Mouse (Mus musculus) right cerebral cortex, adult 18-20 months (tissue): Measurements from ENCODE around the gene Gpc4.
A peak's percentile ranks its signal among the peaks of the same experiment; 100 is the strongest.

Source experiments
- DNase-seq: peaks from one replicate; pipeline ENCODE4 v3.0.0; 2022; ENCODE audit warnings: mixed read lengths

Gpc4 gene

GRCm38 (mm10) chrX:52144491-52144890, 20.6 kb downstream of the Gpc4 start:
- DNase-seq: no peak

- DNase-seq: no peak
Measured at GRCm38 (mm10) chrX:52140316-52140715, 24.7 kb downstream of the Gpc4 start.

GRCm38 (mm10) chrX:52138461-52139075, 26.5 kb downstream of the Gpc4 start:
- DNase-seq: no peak

- no peak for DNase-seq
Measured at GRCm38 (mm10) chrX:52138033-52138432, 27.0 kb downstream of the Gpc4 start.

- DNase-seq: no peak
Measured at GRCm38 (mm10) chrX:52136525-52136924, 28.5 kb downstream of the Gpc4 start.

- no peak for DNase-seq
Measured at GRCm38 (mm10) chrX:52129604-52130003, 35.4 kb downstream of the Gpc4 start.

- DNase-seq: no peak
Measured at GRCm38 (mm10) chrX:52128794-52129193, 36.3 kb downstream of the Gpc4 start.

- no peak for DNase-seq
Measured at GRCm38 (mm10) chrX:52113651-52114050, 51.4 kb downstream of the Gpc4 start.

GRCm38 (mm10) chrX:52109663-52110062, 55.4 kb downstream of the Gpc4 start:
- no peak for DNase-seq

GRCm38 (mm10) chrX:52108966-52109365, 56.1 kb downstream of the Gpc4 start:
- no peak for DNase-seq

GRCm38 (mm10) chrX:52103771-52104170, 61.3 kb downstream of the Gpc4 start:
- no peak for DNase-seq

GRCm38 (mm10) chrX:52101940-52102339, 63.1 kb downstream of the Gpc4 start:
- DNase-seq: no peak

GRCm38 (mm10) chrX:52101445-52101844, 63.6 kb downstream of the Gpc4 start:
- no peak for DNase-seq

GRCm38 (mm10) chrX:52087726-52088348, 77.2 kb downstream of the Gpc4 start:
- peak; percentile 6 for DNase-seq

GRCm38 (mm10) chrX:52086885-52087573, 78.0 kb downstream of the Gpc4 start:
- no peak for DNase-seq

GRCm38 (mm10) chrX:52083557-52083956, 81.5 kb downstream of the Gpc4 start:
- DNase-seq: no peak

GRCm38 (mm10) chrX:52072410-52072809, 92.6 kb downstream of the Gpc4 start:
- no peak for DNase-seq

GRCm38 (mm10) chrX:52053416-52053815, 111.6 kb downstream of the Gpc4 start:
- DNase-seq: no peak

- no peak for DNase-seq
Measured at GRCm38 (mm10) chrX:52052011-52052410, 113.0 kb downstream of the Gpc4 start.

GRCm38 (mm10) chrX:52050941-52051340, 114.1 kb downstream of the Gpc4 start:
- no peak for DNase-seq

- DNase-seq: no peak
Measured at GRCm38 (mm10) chrX:52039875-52040274, 125.2 kb downstream of the Gpc4 start.

GRCm38 (mm10) chrX:52030146-52030545, 134.9 kb downstream of the Gpc4 start:
- DNase-seq: no peak

- DNase-seq: no peak
Measured at GRCm38 (mm10) chrX:52017660-52018059, 147.4 kb downstream of the Gpc4 start.
